Mouse (Mus musculus) liver, embryonic 16.5 days (tissue): ENCODE measurements at regions not wholly inside any gene's neighbourhood (a gene's known extent, or its start where the extent isn't known, plus 50 kb on each side); places are given as distances from the start of the nearest gene placed in this dataset.

Experiments
- ATAC-seq: fragments of 200-750 bp; cut with Nextera tagmentation; 2 replicates; pipeline ENCODE4 v1.8.0; 2017; ENCODE audit warnings: low read depth, mild to moderate bottlenecking, moderate number of reproducible peaks, moderate library complexity
- H3K27ac ChIP-seq: fragments of 300-500 bp; sonication (generic); 2 replicates; pipeline ENCODE4 v1.5.1; 2014; ENCODE audit warnings: mild to moderate bottlenecking, low read length
- H3K27me3 ChIP-seq: fragments of 300-500 bp; sonication (generic); 2 replicates; pipeline ENCODE4 v1.6.1; 2014; ENCODE audit warnings: low read depth, low read length, mixed read lengths; ENCODE audit not compliant: control insufficient read depth, insufficient read depth
- H3K36me3 ChIP-seq: fragments of 300-500 bp; sonication (generic); 2 replicates; pipeline ENCODE4 v1.6.1; 2014; ENCODE audit warnings: mild to moderate bottlenecking; ENCODE audit not compliant: control insufficient read depth, insufficient read depth
- H3K4me1 ChIP-seq: fragments of 300-500 bp; sonication (generic); 2 replicates; pipeline ENCODE4 v1.6.1; 2014; ENCODE audit warnings: low read depth, low read length, mixed read lengths; ENCODE audit not compliant: control insufficient read depth
- H3K4me2 ChIP-seq: fragments of 300-500 bp; sonication (generic); 2 replicates; pipeline ENCODE4 v1.6.1; 2014; ENCODE audit warnings: low read depth, low read length, mixed read lengths
- H3K4me3 ChIP-seq: fragments of 300-500 bp; sonication (generic); 2 replicates; pipeline ENCODE4 v1.5.1; 2014; ENCODE audit warnings: low read depth, mild to moderate bottlenecking, low read length
- H3K9ac ChIP-seq: fragments of 300-500 bp; sonication (generic); 2 replicates; pipeline ENCODE4 v1.6.1; 2014; ENCODE audit warnings: low read depth, low read length
- H3K9me3 ChIP-seq: fragments of 300-500 bp; sonication (generic); replicated peaks from 2 replicates; pipeline ENCODE4 v1.6.1; 2016; ENCODE audit warnings: low read length; ENCODE audit not compliant: control insufficient read depth
- WGBS: fragments of 180-500 bp; shearing (Covaris S2); extraction: QIAGEN DNeasy Blood & Tissue Kit; methylation state at CpG from one replicate; pipeline ENCODE4 v1.1.7; 2014; ENCODE audit not compliant: insufficient replicate concordance; 5-methylcytosine and 5-hydroxymethylcytosine counted together

DNA sequence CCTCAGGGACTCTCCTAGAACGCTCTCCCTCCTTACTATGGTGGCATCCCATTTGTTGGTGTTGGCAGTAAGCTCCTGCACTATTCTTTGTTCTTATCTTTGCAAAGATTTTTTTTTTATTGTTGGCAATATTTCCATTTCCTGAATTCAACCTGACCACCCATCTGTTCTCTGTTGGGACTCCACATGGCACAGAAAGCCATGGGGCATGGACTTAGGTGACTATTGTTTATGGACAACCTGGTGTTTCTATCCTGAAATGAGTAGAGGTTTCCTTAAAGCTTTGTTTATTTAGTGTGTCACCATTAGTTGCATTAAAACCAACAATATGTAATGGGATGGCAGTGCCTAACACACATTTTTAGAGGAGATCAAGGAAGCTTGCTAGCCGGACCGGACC, 112.6 kb upstream of the Arg1 start:
- H3K27ac ChIP-seq = no peak overlapping the region
- H3K4me3 ChIP-seq = no peak overlapping the region
- no peak overlapping the region for H3K9ac ChIP-seq
- no peaks in the 10 kb centered on the region for H3K36me3 ChIP-seq
- no peak overlapping the region for H3K4me2 ChIP-seq
- no peaks in the 10 kb centered on the region for H3K4me1 ChIP-seq
- H3K27me3 ChIP-seq = no peaks in the 10 kb centered on the region
- ATAC-seq = no peak
- H3K9me3 ChIP-seq = no peaks in the 10 kb centered on the region
- 70% methylated on average over 3 of the region's 3 CpGs for WGBS

- H3K27ac ChIP-seq = no peak overlapping the region
- no peaks in the 10 kb centered on the region for H3K27me3 ChIP-seq
- H3K9ac ChIP-seq = no peak overlapping the region
- no peaks in the 10 kb centered on the region for H3K9me3 ChIP-seq
- ATAC-seq = no peak
- no peak overlapping the region for H3K4me3 ChIP-seq
- no peaks in the 10 kb centered on the region for H3K4me1 ChIP-seq
- whole genome bisulfite sequencing = 46% methylated on average over 3 of the region's 3 CpGs
- H3K4me2 ChIP-seq = no peak overlapping the region
- H3K36me3 ChIP-seq = no peaks in the 10 kb centered on the region
Measured at GRCm38 (mm10) chr10:25036928-25037327, 109.6 kb upstream of the Arg1 start.

DNA sequence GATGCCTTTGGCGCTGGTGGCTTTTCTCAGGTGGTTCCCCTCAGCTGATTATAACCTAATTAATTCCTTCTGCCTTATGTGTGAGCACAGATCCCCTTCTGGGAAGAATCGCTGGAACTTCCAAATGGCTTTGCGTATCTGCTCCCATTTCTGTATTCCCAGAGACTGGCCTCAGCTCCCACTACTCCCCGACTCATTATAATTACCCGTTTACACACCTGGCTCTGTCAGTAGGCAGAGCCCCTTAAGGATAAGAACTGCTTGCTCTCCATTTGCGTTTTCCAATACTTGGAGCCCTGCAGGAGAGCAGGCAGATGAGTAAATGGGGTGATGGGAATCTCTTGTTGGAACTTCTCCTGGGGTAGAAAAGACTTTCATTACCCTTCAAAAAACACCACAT, 108.1 kb upstream of the Arg1 start:
- H3K4me1 ChIP-seq = no peaks in the 10 kb centered on the region
- H3K9me3 ChIP-seq = no peaks in the 10 kb centered on the region
- no peak overlapping the region for H3K9ac ChIP-seq
- WGBS = 67% methylated on average over 6 of the region's 6 CpGs
- no peak overlapping the region for H3K27ac ChIP-seq
- no peak overlapping the region for H3K4me2 ChIP-seq
- no peak overlapping the region for H3K4me3 ChIP-seq
- no peak for ATAC-seq
- no peaks in the 10 kb centered on the region for H3K36me3 ChIP-seq
- no peaks in the 10 kb centered on the region for H3K27me3 ChIP-seq

DNA sequence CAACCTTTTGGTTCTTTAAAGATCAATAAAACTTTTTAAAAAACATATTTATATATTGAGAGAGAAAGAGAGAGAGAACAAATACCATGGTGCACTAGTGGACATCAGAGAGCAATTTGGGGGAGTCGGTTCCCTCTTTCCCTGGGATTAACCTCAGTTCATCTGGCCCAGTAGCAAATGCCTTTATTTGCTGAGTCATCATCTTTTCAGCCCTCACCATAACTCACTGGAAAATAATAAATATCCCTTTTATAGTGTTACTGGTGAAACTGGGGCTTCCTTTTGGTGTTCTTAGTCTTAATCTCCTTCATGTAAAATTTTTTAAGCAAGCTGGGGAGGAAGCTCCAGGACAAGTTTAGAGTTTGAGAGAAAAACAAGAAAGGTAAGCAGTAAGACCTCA, 105.3 kb upstream of the Arg1 start:
- Histone ChIP-seq H3K27ac (no peak overlapping the region), H3K27me3 (no peaks in the 10 kb centered on the region), H3K9ac (no peak overlapping the region), H3K4me2 (no peak overlapping the region), H3K4me1 (no peaks in the 10 kb centered on the region), H3K4me3 (no peak overlapping the region), H3K36me3 (no peaks in the 10 kb centered on the region), H3K9me3 (no peaks in the 10 kb centered on the region)
- 59% methylated on average over 1 of the region's 1 CpGs for WGBS
- ATAC-seq = no peak

GRCm38 (mm10) chr10:25029387-25029915, 102.2 kb upstream of the Arg1 start:
- no peak for ATAC-seq
- Histone ChIP-seq H3K4me1 (no peaks in the 10 kb centered on the region), H3K27ac (no peak overlapping the region), H3K27me3 (no peaks in the 10 kb centered on the region), H3K4me2 (no peak overlapping the region), H3K9ac (no peak overlapping the region), H3K9me3 (no peaks in the 10 kb centered on the region), H3K36me3 (no peaks in the 10 kb centered on the region), H3K4me3 (no peak overlapping the region)
- 50% methylated on average over 6 of the region's 6 CpGs for WGBS

GRCm38 (mm10) chr10:25023601-25024157, 96.4 kb upstream of the Arg1 start:
- no peaks in the 10 kb centered on the region for H3K9me3 ChIP-seq
- H3K36me3 ChIP-seq = no peaks in the 10 kb centered on the region
- ATAC-seq = no peak

DNA sequence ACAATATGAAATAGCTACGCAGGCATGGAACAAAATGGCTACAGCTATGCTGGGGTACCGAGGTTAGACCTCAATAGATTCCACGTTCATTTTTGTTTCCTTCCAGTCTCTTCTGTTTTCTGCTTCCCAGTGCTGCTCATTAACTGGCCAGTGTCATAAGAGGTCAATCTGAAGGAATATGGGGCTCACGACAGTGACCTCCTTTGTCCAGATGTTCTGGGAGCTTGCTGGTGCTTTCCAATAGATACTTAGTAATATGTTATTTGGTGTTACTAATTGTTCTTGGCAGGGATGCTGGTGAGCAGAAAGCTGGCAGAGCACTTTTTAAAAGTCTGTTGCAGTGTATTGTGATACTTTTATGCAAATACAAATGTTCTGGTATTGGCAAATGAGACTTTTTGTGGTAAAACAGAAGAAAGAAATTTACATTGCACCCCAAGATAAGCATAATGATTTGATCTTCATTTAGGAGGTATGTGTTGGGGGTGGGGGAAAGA, 95.8 kb upstream of the Arg1 start:
- WGBS = 71% methylated on average over 4 of the region's 4 CpGs
- no peak for ATAC-seq
- H3K36me3 ChIP-seq = no peaks in the 10 kb centered on the region
- H3K4me2 ChIP-seq = no peak overlapping the region
- no peak overlapping the region for H3K27ac ChIP-seq
- no peak overlapping the region for H3K4me3 ChIP-seq
- no peaks in the 10 kb centered on the region for H3K9me3 ChIP-seq
- no peaks in the 10 kb centered on the region for H3K27me3 ChIP-seq
- no peaks in the 10 kb centered on the region for H3K4me1 ChIP-seq
- no peak overlapping the region for H3K9ac ChIP-seq

More at GRCm38 (mm10) chr10:25023601-25024157, 96.4 kb upstream of the Arg1 start:
- 47% methylated on average over 7 of the region's 7 CpGs for WGBS
- no peak overlapping the region for H3K27ac ChIP-seq
- no peak overlapping the region for H3K9ac ChIP-seq
- no peaks in the 10 kb centered on the region for H3K4me1 ChIP-seq
- no peak overlapping the region for H3K4me2 ChIP-seq
- no peaks in the 10 kb centered on the region for H3K27me3 ChIP-seq
- no peak overlapping the region for H3K4me3 ChIP-seq

DNA sequence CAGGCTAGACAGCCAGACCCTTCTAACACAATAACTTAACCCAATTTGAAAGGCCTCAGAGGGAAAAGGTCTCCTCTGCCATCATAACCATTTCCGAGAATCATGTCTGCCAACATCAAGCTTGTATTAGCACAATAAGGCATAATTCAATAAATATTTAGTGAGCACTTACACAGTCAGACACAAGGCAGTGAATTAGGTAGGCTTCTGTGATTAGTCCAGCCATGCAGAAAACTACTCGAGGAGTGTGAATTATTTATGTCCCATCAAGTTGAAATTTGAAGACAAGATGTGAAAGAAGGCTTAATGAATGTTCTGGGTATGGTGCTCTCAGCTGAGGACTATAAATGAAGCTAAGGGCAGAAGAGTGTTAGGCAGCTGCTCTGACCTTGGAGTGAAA, 91.7 kb upstream of the Arg1 start:
- H3K36me3 ChIP-seq = no peaks in the 10 kb centered on the region
- 61% methylated on average over 2 of the region's 2 CpGs for WGBS
- ATAC-seq = no peak
- no peaks in the 10 kb centered on the region for H3K9me3 ChIP-seq
- no peaks in the 10 kb centered on the region for H3K27me3 ChIP-seq
- no peak overlapping the region for H3K4me3 ChIP-seq
- H3K27ac ChIP-seq = no peak overlapping the region
- no peak overlapping the region for H3K4me2 ChIP-seq
- H3K9ac ChIP-seq = no peak overlapping the region
- H3K4me1 ChIP-seq = peaks cover 3% of the 10 kb centered on the region; the same call in 1 of the 2 replicates

- H3K4me1 ChIP-seq = peaks cover 3% of the 10 kb centered on the region; the same call in 1 of the 2 replicates
- no peak for ATAC-seq
- no peak overlapping the region for H3K4me2 ChIP-seq
- H3K4me3 ChIP-seq = no peak overlapping the region
- H3K36me3 ChIP-seq = no peaks in the 10 kb centered on the region
- no peaks in the 10 kb centered on the region for H3K27me3 ChIP-seq
- no peaks in the 10 kb centered on the region for H3K9me3 ChIP-seq
- no peak overlapping the region for H3K27ac ChIP-seq
- no peak overlapping the region for H3K9ac ChIP-seq
- WGBS = 44% methylated on average over 1 of the region's 1 CpGs
Measured at GRCm38 (mm10) chr10:25017843-25018242, 90.6 kb upstream of the Arg1 start.
